In the genomic region with DNA sequence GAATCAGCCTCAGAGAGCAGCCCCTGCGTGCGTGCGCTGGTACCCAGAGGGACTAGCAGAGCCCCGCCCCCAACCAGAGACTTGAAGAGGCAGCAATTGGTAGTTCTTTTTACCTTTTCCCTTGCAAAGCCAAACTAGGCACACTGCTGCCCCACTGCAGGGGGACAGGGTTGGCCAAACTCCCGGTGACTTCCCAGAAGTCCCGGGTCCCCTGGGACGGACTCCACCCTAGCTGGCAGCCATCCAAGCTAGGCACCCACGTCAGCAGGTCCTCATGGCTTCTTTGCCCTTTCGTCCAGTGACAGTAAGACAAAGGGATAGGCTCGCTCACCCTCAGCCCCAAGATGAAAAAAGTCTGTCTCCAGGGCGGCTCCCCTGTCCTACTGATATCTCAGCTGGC, we compare ENCODE assay signal across 12 mouse cellular contexts. TPM values are rescaled to one million over a fixed set of nuclear protein-coding genes. Genes with fewer than 3 reads are reported as not detected.
DNase-seq lines count a peak whose midpoint lies in the region; ATAC-seq lines count a peak whose summit lies in the region.
"Had no signal": no experiment of that assay in that cellular context is flagged by ENCODE, and none has a peak within 500 bp of the region (broad histone marks: within the 10 kb centered on the region; RNA-seq: fewer than 3 reads in every experiment).

No protein-coding gene starts in this region.

- H3K27me3 ChIP-seq in kidney, embryonic 15.5 days, result peaks cover 28% of the 10 kb centered on the region
- peaks cover 20% of the 10 kb centered on the region for H3K27me3 ChIP-seq in forebrain, embryonic 14.5 days (replicated peaks; ENCODE audit: control insufficient read depth, insufficient read depth, low read length)

- no peak for ATAC-seq in kidney, embryonic 15.5 days (replicated peaks; ENCODE audit: low FRiP score)
- ATAC-seq in forebrain, embryonic 14.5 days, result no peak
- ATAC-seq: CD4-positive, CD25-positive, alpha-beta regulatory T cell, adult 4 months had no signal

- H3K4me2 ChIP-seq in kidney, embryonic 15.5 days, result no peak overlapping the region
- H3K4me2 ChIP-seq in forebrain, embryonic 14.5 days (ENCODE audit: low read length), result no peak overlapping the region
- H3K4me2 ChIP-seq: embryonic facial prominence, embryonic 12.5 days; liver, embryonic 13.5 days had no signal

- H3K27ac ChIP-seq in kidney, embryonic 15.5 days, result no peak overlapping the region
- H3K27ac ChIP-seq in forebrain, embryonic 14.5 days (ENCODE audit: low read depth, low read length), result no peak overlapping the region
- H3K27ac ChIP-seq: embryonic facial prominence, embryonic 12.5 days; hindbrain, embryonic 10.5 days; liver, embryonic 13.5 days had no signal

- DNase-seq in kidney, adult 11 months, result peak; percentile 39
- peak; percentile 85 for DNase-seq in adrenal gland, postnatal 25 days
- DNase-seq in heart, postnatal 4 days, result peak; percentile 92
- DNase-seq in lung, postnatal 10 days, result peak; percentile 64
- DNase-seq in right cerebral cortex, postnatal 25 days, result no peak
- no peak for DNase-seq in gastrocnemius, postnatal 10 days
- DNase-seq in forebrain, embryonic 14.5 days (ENCODE audit: low spot score), result no peak
- DNase-seq: liver, embryonic 13.5 days had no signal

- peaks cover 41% of the 10 kb centered on the region for H3K4me1 ChIP-seq in kidney, embryonic 15.5 days
- peaks cover 7% of the 10 kb centered on the region for H3K4me1 ChIP-seq in forebrain, embryonic 14.5 days (ENCODE audit: control insufficient read depth, insufficient read depth, low read length)

- 37% methylated on average over 11 of the region's 11 CpGs for WGBS in kidney, embryonic 15.5 days
- WGBS in forebrain, embryonic 14.5 days, result 30% methylated on average over 11 of the region's 11 CpGs

- no peak overlapping the region for H3K4me3 ChIP-seq in kidney, embryonic 15.5 days (replicated peaks)
- no peak overlapping the region for H3K4me3 ChIP-seq in forebrain, embryonic 14.5 days (ENCODE audit: low read depth, low read length)
- H3K4me3 ChIP-seq: embryonic facial prominence, embryonic 12.5 days; hindbrain, embryonic 10.5 days; liver, embryonic 13.5 days had no signal

- H3K9ac ChIP-seq in kidney, embryonic 15.5 days, result no peak overlapping the region
- no peak overlapping the region for H3K9ac ChIP-seq in forebrain, embryonic 14.5 days (ENCODE audit: low read length)
- H3K9ac ChIP-seq: embryonic facial prominence, embryonic 12.5 days; liver, embryonic 13.5 days had no signal

- no peaks in the 10 kb centered on the region for H3K9me3 ChIP-seq in kidney, embryonic 15.5 days (replicated peaks)
- no peaks in the 10 kb centered on the region for H3K9me3 ChIP-seq in forebrain, embryonic 14.5 days (replicated peaks; ENCODE audit: control insufficient read depth, low read length)
- H3K9me3 ChIP-seq: embryonic facial prominence, embryonic 12.5 days; hindbrain, embryonic 10.5 days; liver, embryonic 13.5 days had no signal

- no peaks in the 10 kb centered on the region for H3K36me3 ChIP-seq in kidney, embryonic 15.5 days
- no peaks in the 10 kb centered on the region for H3K36me3 ChIP-seq in forebrain, embryonic 14.5 days (ENCODE audit: control insufficient read depth, insufficient read depth, low read length)
- H3K36me3 ChIP-seq: embryonic facial prominence, embryonic 12.5 days; hindbrain, embryonic 10.5 days; liver, embryonic 13.5 days had no signal

RNA-seq across cellular contexts. Expression of a gene that starts 29.9 kb away (rescaled TPM):
- 2.7 and 8.0 TPM in 2 replicates for polyA plus RNA-seq in kidney, embryonic 15.5 days (2015; fragmentation: Nextera tagmentation; extraction: Ambion mirVana)
- total RNA-seq in adrenal gland, postnatal 25 days (2021), result 1,220 and 1,477 TPM in 2 replicates
- total RNA-seq in heart, postnatal 4 days (2021), result 100 to 1,000 TPM; 145 TPM
- total RNA-seq in gastrocnemius, postnatal 10 days (2021), result 1 to 10 TPM; 1.2 to 1.8 TPM
- 2.1 and 2.5 TPM in 2 replicates for polyA plus RNA-seq in forebrain, embryonic 14.5 days (2014; fragmentation: Nextera tagmentation; extraction: Ambion mirVana)

RNA-seq across cellular contexts. Expression of a gene that starts 29.9 kb away (rescaled TPM):
- polyA plus RNA-seq in kidney, embryonic 15.5 days (2015; fragmentation: Nextera tagmentation; extraction: Ambion mirVana), result 25.7 and 27.1 TPM in 2 replicates
- total RNA-seq in adrenal gland, postnatal 25 days (2021), result 51.4 and 52.6 TPM in 2 replicates
- total RNA-seq in heart, postnatal 4 days (2021), result 10 to 100 TPM; 35.1 to 38.5 TPM
- total RNA-seq in gastrocnemius, postnatal 10 days (2021), result 10 to 100 TPM; 13.3 to 15.4 TPM
- polyA plus RNA-seq in forebrain, embryonic 14.5 days (2014; fragmentation: Nextera tagmentation; extraction: Ambion mirVana), result 33.6 and 35.1 TPM in 2 replicates

RNA-seq across cellular contexts. Expression of a gene that starts 48.7 kb away (rescaled TPM):
- polyA plus RNA-seq in kidney, embryonic 15.5 days (2015; fragmentation: Nextera tagmentation; extraction: Ambion mirVana), result 298 and 308 TPM in 2 replicates
- total RNA-seq in adrenal gland, postnatal 25 days (2021), result 15.1 and 19.2 TPM in 2 replicates
- 100 to 1,000 TPM; 141 to 145 TPM for total RNA-seq in heart, postnatal 4 days (2021)
- 10 to 100 TPM; 16.7 to 17.2 TPM for total RNA-seq in gastrocnemius, postnatal 10 days (2021)
- 147 and 206 TPM in 2 replicates for polyA plus RNA-seq in forebrain, embryonic 14.5 days (2014; fragmentation: Nextera tagmentation; extraction: Ambion mirVana)

Comparison
In these comparisons a context has a peak if more than half of its experiments do, and no peak if none do; other contexts are left out.
1. DNase-seq: peak in kidney, adult 11 months (single experiment), adrenal gland, postnatal 25 days (single experiment), heart, postnatal 4 days (single experiment) and lung, postnatal 10 days (single experiment); none in right cerebral cortex, postnatal 25 days (single experiment), gastrocnemius, postnatal 10 days (single experiment) and forebrain, embryonic 14.5 days (single experiment).
2. RNA of a gene that starts 29.9 kb away (total RNA-seq): 1,220 to 1,477 TPM in adrenal gland, postnatal 25 days and 145 TPM in heart, postnatal 4 days; 1.2 to 1.8 TPM in gastrocnemius, postnatal 10 days; every median in the first group is over 10 times any median in the second.